Comparison of ENCODE assay signal across 29 mouse cellular contexts in the genomic region with DNA sequence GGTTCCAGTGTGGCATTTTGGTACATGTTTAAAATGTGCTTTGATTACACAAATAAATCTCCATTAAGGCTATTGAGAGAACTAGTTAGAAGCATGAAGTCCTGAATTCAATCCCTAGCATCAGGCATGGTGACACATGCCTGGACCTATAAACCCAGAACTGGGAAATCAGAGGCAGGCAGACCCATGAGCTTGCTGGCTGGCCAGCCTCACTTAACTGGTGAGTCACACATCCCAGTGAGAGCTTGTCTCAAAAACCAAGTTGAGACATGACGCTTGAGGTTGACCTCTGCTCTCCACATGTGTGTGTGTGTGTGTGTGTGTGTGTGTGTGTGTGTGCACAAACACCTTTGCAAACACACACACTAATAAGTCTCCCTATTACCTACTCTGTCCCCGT.
A peak's percentile ranks its signal among the peaks of the same experiment; 100 is the strongest.
DNase-seq lines count a peak whose midpoint lies in the region; ATAC-seq and TF ChIP-seq lines count a peak whose summit lies in the region.
"Had no signal": no experiment of that assay in that cellular context is flagged by ENCODE, and none has a peak within 500 bp of the region (broad histone marks: within the 10 kb centered on the region; RNA-seq: fewer than 3 reads in every experiment).

No protein-coding gene starts in this region.

- no peaks in the 10 kb centered on the region for H3K9me3 ChIP-seq in hindbrain, postnatal 0 days (ENCODE audit: low read length)
- H3K9me3 ChIP-seq: heart, embryonic 12.5 days; heart, embryonic 15.5 days; hindbrain, embryonic 13.5 days had no signal

- ATAC-seq in hindbrain, postnatal 0 days, result no peak
- ATAC-seq: CD4-positive, CD25-positive, alpha-beta regulatory T cell, adult 4 months; forebrain, embryonic 14.5 days; forebrain, postnatal 0 days; hindbrain, embryonic 16.5 days; inflammation-experienced regulatory T-cells, adult 6 months; intestine, embryonic 16.5 days; Patski had no signal

- H3K4me1 ChIP-seq in hindbrain, postnatal 0 days (ENCODE audit: insufficient read depth, low read length), result no peaks in the 10 kb centered on the region
- H3K4me1 ChIP-seq: heart, embryonic 12.5 days; heart, embryonic 15.5 days; hindbrain, embryonic 10.5 days; hindbrain, embryonic 13.5 days had no signal

- 98% methylated on average over 2 of the region's 2 CpGs for WGBS in hindbrain, postnatal 0 days

- H3K27me3 ChIP-seq in hindbrain, postnatal 0 days (ENCODE audit: insufficient read depth, low read length), result no peaks in the 10 kb centered on the region
- H3K27me3 ChIP-seq: heart, embryonic 12.5 days; heart, embryonic 15.5 days; hindbrain, embryonic 13.5 days; Patski had no signal

- DNase-seq in urinary bladder, postnatal 25 days (ENCODE audit: low spot score), result peak; percentile 4
- DNase-seq in urinary bladder, postnatal 4 days (ENCODE audit: low spot score in 2 of 2), result no peak
- DNase-seq in 416B (ENCODE audit: low read depth), result peak; percentile 3
- DNase-seq in fibroblast of lung, adult 2 months (ENCODE audit: low read depth), result peak; percentile 51
- no peak for DNase-seq in adrenal gland, adult 2 months
- no peak for DNase-seq in hindbrain, postnatal 0 days (ENCODE audit: low spot score)
- DNase-seq: adrenal gland, adult 8-10 months; adrenal gland, postnatal 25 days; cerebellum, adult 11-12 months; cerebellum, adult 8-10 months; cerebellum, postnatal 10 days; cerebellum, postnatal 36 days; embryo, embryonic 11 days; forebrain, postnatal 0 days; gastrocnemius, adult 2 months; gastrocnemius, postnatal 14 days; heart, adult 18-20 months; heart, postnatal 10 days; heart, postnatal 36 days had no signal

- TF ChIP-seq CTCF in hindbrain, postnatal 0 days (IDR thresholded peaks at IDR 0.05; ENCODE audit: low read depth), result no peak

- no peak overlapping the region for H3K4me3 ChIP-seq in hindbrain, postnatal 0 days (ENCODE audit: low read length)
- H3K4me3 ChIP-seq: gastrocnemius, adult 2 months; heart, embryonic 12.5 days; heart, embryonic 15.5 days; hindbrain, embryonic 10.5 days; hindbrain, embryonic 13.5 days had no signal

- no peaks in the 10 kb centered on the region for H3K36me3 ChIP-seq in hindbrain, postnatal 0 days (ENCODE audit: insufficient read depth, low read length)
- H3K36me3 ChIP-seq: heart, embryonic 12.5 days; heart, embryonic 15.5 days; hindbrain, embryonic 10.5 days; hindbrain, embryonic 13.5 days had no signal

- H3K4me2 ChIP-seq in hindbrain, postnatal 0 days (ENCODE audit: low read depth, low read length), result no peak overlapping the region
- H3K4me2 ChIP-seq: heart, embryonic 12.5 days; heart, embryonic 15.5 days; hindbrain, embryonic 13.5 days had no signal

- H3K27ac ChIP-seq in hindbrain, postnatal 0 days, result no peak overlapping the region
- H3K27ac ChIP-seq: gastrocnemius, adult 2 months; heart, embryonic 15.5 days; hindbrain, embryonic 10.5 days; hindbrain, embryonic 13.5 days had no signal

- no peak overlapping the region for H3K9ac ChIP-seq in hindbrain, postnatal 0 days (replicated peaks; ENCODE audit: low read length)
- H3K9ac ChIP-seq: forebrain, postnatal 0 days; heart, embryonic 12.5 days; heart, embryonic 15.5 days; hindbrain, embryonic 13.5 days had no signal

Comparison
In these comparisons a context has a peak if more than half of its experiments do, and no peak if none do; other contexts are left out.
1. DNase-seq: peak in urinary bladder, postnatal 25 days (single experiment), 416B (single experiment) and fibroblast of lung, adult 2 months (single experiment); none in urinary bladder, postnatal 4 days (0 of 2), adrenal gland, adult 2 months (single experiment) and hindbrain, postnatal 0 days (single experiment).